Mouse (Mus musculus): ENCODE measurements around the gene Csgalnact2.
A peak's percentile ranks its signal among the peaks of the same experiment; 100 is the strongest.

Csgalnact2 gene

DNA sequence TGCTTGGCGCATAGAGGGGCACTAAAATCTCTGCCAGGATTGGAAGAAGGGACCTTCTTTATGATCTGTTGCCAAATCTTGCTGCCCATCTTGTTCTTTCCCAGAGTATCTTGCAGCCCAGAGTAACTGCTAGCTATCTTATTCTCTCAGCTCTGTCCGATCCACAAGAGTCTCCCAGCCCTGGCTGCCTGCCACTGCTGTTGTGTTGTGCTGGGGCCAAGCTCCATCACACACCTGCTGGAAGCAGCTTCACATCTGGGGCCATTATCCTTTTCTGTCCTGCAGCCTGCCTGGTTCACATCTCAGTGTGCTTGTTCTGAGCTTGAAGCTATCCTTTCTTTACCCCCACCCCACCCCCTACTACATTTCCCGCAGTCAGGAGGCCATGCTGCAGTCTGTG, 62.7 kb downstream of the Csgalnact2 start:
- no peak for DNase-seq (ENCODE audit: low read depth, low spot score)

DNA sequence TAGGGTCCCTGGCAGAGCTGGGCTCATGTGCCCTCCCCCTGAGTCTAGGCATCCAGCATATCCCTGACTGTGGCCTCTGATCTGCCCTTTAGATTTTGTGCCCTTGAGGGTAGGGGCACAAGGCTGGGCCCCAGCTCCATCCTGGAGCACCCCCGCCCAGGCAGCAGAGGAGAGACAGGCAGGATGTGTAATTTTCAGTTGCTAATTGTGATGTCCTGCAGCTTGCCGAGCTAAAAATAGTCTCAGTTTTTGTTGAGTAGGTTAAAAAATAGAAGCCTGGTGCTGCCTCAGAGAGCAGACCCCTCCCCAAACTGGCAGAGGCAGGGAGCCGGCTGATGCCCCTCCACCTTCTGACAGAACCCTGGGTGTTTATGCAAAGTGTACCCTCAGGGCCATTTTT, 64.8 kb downstream of the Csgalnact2 start:
- DNase-seq (ENCODE audit: low read depth, low spot score): no peak

DNA sequence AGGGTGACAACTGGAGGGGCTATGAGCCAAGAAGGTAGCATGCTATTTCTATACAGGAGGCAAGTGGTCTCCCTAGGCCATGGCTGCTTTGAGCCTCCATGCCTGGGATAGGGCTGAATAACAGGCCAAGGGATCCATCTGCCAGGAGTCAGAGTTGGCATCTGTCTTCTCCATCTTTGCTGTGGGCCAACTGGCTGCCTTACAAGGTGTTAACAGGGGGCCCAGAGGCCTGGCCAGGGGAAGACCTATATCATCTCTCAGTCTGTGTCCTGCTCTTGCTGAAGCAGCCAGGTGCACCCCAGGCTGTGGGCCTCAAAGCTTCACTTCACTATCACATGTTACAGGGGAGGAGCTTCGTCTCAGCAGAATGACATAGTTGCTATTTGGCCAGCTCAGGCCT, 66.8 kb downstream of the Csgalnact2 start:
- DNase-seq (ENCODE audit: low read depth, low spot score): no peak

DNA sequence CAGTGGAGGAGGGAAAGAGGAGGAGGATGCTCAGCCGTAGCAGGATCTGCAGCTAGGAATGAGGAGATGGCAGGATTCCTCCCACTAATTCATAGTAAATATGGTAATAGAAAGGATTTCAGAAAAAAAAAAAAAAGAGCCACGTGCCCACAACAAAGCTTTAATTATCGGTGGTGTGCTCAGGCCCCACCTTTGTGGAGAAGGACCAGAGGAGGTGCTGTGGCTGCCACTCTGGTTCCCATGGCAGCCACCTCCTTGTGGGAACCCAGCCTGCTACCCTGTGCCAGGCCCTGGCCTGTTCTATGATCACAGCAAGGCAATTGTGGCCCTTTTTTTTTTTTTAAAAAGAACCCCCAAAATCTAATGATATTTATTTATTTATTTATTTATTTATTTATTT, 67.5 kb downstream of the Csgalnact2 start:
- no peak for DNase-seq (ENCODE audit: low read depth, low spot score)

DNA sequence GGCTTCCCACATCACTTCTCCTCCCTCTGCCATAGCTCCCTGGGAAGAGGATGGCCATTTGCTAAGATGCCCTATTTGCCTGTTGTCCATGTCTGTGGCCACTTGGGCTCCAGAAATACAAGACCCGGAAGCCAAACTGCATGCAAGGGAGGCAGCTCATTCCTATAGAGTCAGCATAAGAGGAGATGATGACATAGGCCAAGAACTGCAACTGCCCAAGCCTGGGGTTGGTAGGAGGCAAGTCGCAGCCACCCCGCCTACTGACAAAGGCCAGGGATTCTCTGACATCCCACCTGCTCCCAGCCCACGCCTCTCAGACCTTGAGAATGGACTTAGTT, 68.0 kb downstream of the Csgalnact2 start:
- DNase-seq (ENCODE audit: low read depth, low spot score): no peak

DNA sequence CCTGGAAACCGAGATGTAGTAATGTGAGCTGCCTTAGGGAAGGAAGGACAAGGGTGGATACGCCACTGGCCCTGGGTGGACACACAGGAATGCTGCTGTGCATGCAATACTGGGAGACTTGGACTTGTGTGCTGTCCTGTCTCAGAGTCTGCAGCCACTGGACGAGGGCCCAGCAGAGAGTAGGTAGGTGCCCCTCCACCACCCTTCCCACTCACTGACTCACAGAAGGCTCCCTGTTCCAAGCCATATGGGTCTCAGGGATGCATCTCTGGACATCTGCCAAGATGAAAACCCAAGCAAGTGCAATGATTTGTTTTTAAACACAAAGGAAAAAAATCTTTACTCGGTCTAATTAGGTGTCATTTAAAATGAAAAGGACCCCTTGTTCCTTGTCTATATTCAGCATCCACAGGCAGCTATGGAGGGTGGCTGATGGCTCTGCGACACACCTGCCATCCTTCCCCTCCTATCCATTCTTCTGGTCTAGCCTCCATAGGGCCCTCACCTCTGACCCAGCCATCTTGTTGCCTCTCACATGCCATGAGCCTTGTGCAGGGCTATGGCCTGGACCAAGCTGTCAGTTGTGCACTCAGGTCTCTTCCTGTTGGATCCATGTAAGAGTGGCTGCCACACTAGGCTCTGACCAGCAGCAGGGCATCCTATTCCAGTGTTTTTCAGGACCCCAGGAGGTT, 68.5 kb downstream of the Csgalnact2 start:
- no peak for DNase-seq (ENCODE audit: low read depth, low spot score)

DNA sequence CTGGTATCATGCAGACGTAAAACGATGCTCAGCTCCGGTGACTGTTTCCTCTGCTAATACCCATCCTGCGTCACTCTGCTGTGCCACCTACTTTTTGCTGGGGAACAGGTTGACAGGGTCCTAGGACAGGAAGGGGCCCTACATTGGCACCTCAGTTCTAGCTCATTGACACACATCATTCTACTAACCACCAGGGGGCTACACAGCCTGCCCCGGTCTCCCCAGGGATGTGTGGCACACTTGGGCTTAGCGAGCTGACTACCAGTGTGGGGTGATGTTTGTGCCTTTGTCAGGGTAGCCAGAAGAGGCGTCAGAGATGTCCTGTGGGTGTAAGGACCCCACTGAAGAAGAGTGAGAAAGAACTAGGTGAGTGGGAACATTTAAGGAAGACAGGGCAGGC, 71.2 kb downstream of the Csgalnact2 start:
- DNase-seq (ENCODE audit: low read depth, low spot score): peak; percentile 45

DNA sequence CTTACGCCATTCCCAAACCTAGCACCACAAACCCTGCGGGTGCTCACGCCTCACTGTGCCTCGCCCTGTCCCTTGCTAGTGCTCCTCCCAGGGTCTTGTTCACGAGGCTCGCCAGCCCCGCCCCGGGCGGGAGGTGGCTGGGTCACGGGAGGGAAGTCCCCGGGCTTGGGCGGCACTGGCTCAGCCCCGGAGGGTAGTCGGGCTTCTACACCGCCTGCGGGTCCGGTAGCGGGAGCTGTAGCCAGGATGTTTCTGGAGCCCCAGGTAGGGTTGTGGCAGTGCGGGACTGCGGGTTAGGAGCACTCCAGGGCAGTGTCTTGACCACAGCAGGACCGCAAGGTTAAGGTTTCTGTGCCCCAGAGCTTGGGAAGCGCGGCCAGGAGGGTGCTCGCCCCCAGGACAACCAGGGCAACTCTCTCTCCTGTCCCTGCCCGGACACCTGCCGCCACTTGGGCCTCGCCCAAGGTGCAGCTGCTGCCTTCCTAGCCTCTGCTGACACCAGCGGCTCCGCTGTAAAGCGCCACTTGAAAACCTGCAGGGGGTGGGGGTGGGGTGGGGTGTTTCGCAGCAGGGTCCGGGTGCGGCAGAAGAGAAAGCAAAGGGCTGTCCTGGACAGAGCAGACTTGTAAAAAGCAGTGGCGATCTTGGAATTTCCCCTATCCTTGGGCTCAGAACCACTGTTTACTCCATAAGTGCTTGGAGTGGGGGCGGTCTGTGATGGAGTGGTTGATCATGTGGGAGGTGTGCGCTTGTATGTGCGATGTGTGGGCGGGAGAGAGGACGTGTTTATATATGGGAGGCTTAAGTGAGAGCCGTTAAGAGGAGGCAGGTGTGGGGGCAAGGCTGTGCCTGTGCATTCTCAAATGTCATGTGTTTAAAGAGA, 72.5 kb downstream of the Csgalnact2 start:
- peak; percentile 66 for DNase-seq (ENCODE audit: low read depth, low spot score)

DNA sequence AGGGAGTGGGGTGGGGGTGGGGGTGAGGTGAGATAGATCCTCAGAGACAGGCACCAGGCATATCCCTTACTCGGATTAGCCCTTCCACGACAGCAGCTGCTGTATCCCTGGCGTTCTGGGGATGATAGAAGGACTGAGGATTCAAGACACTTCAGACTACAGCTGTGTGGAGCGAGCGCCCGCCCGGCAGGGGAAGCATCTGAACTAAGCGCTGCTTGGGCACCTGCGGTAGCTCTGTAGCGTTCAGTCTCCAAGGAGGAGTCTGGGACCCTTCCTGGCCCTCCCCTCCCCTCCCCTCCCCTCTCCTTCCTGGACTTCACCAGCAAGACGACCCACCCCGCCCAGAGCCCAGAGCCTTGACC, 73.1 kb downstream of the Csgalnact2 start:
- DNase-seq (ENCODE audit: low read depth, low spot score): no peak

DNA sequence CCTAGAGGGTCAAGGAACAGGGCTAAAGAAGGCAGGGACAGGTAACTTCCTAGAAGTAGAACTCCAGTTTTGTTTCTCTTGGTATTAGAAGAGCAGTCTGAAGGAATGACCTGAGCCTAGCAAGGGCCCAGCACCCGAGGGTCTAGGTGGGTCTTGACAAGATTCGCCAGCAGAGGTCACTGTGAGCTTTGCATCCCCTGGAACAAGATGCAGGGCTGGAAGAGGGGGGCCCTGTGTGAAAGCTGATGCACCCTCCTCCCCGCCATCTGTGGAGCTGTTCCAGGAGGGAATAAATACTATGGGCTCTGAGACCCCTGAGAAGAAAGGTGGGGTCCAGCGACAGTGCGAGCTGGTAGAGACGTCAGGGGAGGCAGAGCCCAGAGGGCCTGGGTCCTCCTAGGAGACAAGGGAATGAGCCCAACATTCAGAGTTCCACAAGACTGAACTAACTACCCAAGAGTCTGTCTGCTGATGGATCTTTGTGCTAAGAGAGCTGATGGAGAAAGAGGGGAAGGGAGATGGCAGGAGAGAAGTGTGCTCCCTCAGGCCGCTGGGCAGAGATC, 73.9 kb downstream of the Csgalnact2 start:
- peak; percentile 74 for DNase-seq (ENCODE audit: low read depth, low spot score)

DNA sequence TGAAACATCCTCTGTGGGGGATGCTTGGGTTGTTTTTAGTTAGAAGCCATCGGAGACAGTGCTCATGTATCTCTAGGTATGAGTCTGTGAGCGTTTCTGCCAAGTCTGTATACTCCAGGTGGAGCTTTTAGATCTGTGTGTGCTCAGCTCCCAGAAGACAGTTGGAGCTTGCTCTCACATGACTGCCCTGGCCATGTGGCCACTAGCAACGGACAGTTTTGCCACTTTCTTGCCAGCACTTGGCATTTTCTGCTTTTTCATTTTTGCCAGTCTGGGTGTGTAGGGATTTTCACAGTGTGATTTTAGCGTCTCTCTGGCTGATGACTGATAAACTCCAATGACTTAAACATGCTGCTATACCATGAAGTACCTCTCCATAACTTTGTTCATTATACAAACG, 75.7 kb downstream of the Csgalnact2 start:
- DNase-seq (ENCODE audit: low read depth, low spot score): no peak

DNA sequence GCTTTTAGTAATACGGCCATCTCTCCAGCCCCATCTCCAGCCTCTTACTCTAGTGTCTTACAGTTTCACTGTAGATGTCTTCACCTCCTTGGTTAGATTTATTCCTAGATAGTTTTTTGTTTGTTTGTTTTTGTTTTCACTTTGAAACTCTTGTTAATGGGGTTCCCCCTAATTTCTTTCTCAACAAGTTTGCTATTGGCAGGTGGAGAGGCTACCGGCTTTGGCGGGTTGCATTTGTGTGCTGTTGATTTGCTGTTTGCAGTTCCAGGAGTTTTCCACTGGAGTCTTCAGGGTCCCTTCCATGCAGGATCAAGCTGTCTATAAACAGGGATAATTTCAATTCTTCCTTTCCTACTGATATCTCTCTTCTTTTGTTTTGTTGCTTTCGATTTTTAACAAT, 77.7 kb downstream of the Csgalnact2 start:
- no peak for DNase-seq (ENCODE audit: low read depth, low spot score)
